Mouse (Mus musculus): Measurements from ENCODE around the gene Gpr137b. TPM values are rescaled to one million over a fixed set of nuclear protein-coding genes. Genes with fewer than 3 reads are reported as not detected.
"Not testable (repeated sequence)": the region's sequence is repeated elsewhere in the genome, so short reads cannot be mapped to it uniquely, and the experiment has no call there.

The Gpr137b gene
- polyA plus RNA-seq, 1 experiment from 2014 or later: 3.6 TPM

- H3K9ac ChIP-seq (ENCODE audit: low read depth, low read length); ATAC-seq; H3K36me3 ChIP-seq (ENCODE audit: control insufficient read depth, insufficient read depth); H3K4me3 ChIP-seq (ENCODE audit: low read depth, low read length); H3K4me2 ChIP-seq (replicated peaks; ENCODE audit: low read depth); H3K27ac ChIP-seq (ENCODE audit: low read depth, low read length); H3K4me1 ChIP-seq (replicated peaks; ENCODE audit: control insufficient read depth, insufficient read depth, low read length); H3K27me3 ChIP-seq (replicated peaks; ENCODE audit: control insufficient read depth, insufficient read depth, low read length); H3K9me3 ChIP-seq (ENCODE audit: control insufficient read depth): not testable (repeated sequence)
- 80% methylated on average over 8 of the region's 8 CpGs for WGBS
Measured at GRCm38 (mm10) chr13:13358097-13358496, 35.7 kb downstream of the Gpr137b start.

- 33% methylated on average over 4 of the region's 4 CpGs for WGBS
- H3K36me3 ChIP-seq (ENCODE audit: control insufficient read depth, insufficient read depth); H3K4me1 ChIP-seq (replicated peaks; ENCODE audit: control insufficient read depth, insufficient read depth, low read length); H3K9me3 ChIP-seq (ENCODE audit: control insufficient read depth); H3K27ac ChIP-seq (ENCODE audit: low read depth, low read length); H3K4me2 ChIP-seq (replicated peaks; ENCODE audit: low read depth); H3K27me3 ChIP-seq (replicated peaks; ENCODE audit: control insufficient read depth, insufficient read depth, low read length); H3K4me3 ChIP-seq (ENCODE audit: low read depth, low read length); H3K9ac ChIP-seq (ENCODE audit: low read depth, low read length); ATAC-seq: not testable (repeated sequence)
Measured at GRCm38 (mm10) chr13:13352113-13352512, 41.7 kb downstream of the Gpr137b start.

DNA sequence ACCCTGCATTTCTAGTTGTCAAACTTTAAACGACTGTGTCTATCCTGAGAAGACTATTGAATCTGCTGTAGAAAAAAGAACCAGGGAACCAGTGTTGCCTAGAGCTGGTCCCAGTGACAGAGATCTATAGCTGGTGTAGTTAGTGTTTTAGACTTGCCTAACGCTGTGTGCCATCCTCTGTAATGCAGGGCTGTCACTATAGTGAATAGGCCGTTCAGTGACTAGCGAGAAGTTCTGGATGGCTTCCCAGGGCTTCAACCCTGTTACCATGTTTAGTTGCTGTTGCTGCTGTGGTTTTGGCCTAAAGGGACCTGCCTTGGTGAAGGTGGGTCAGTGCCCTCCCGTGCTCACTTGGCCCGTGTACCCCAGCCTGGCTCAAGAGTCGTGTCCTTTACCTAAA lies 43.1 kb downstream of the Gpr137b start:
- not testable (repeated sequence) for H3K36me3 ChIP-seq (ENCODE audit: control insufficient read depth, insufficient read depth); H3K9me3 ChIP-seq (ENCODE audit: control insufficient read depth); H3K4me3 ChIP-seq (ENCODE audit: low read depth, low read length); H3K9ac ChIP-seq (ENCODE audit: low read depth, low read length); H3K27me3 ChIP-seq (replicated peaks; ENCODE audit: control insufficient read depth, insufficient read depth, low read length); H3K27ac ChIP-seq (ENCODE audit: low read depth, low read length); H3K4me1 ChIP-seq (replicated peaks; ENCODE audit: control insufficient read depth, insufficient read depth, low read length); ATAC-seq; H3K4me2 ChIP-seq (replicated peaks; ENCODE audit: low read depth)
- WGBS: 85% methylated on average over 7 of the region's 7 CpGs

GRCm38 (mm10) chr13:13349288-13349687 lies 44.5 kb downstream of the Gpr137b start:
- no peaks in the 10 kb centered on the region for H3K36me3 ChIP-seq (ENCODE audit: control insufficient read depth, insufficient read depth)
- TF ChIP-seq CTCF (IDR thresholded peaks at IDR 0.05; ENCODE audit: low read depth): peak; percentile 53
- no peak overlapping the region for H3K4me2 ChIP-seq (replicated peaks; ENCODE audit: low read depth)
- no peaks in the 10 kb centered on the region for H3K27me3 ChIP-seq (replicated peaks; ENCODE audit: control insufficient read depth, insufficient read depth, low read length)
- 61% methylated on average over 4 of the region's 4 CpGs for WGBS
- no peak overlapping the region for H3K27ac ChIP-seq (ENCODE audit: low read depth, low read length)
- ATAC-seq: no peak
- H3K4me1 ChIP-seq (replicated peaks; ENCODE audit: control insufficient read depth, insufficient read depth, low read length): no peaks in the 10 kb centered on the region
- H3K9ac ChIP-seq (ENCODE audit: low read depth, low read length): no peak overlapping the region
- no peaks in the 10 kb centered on the region for H3K9me3 ChIP-seq (ENCODE audit: control insufficient read depth)
- H3K4me3 ChIP-seq (ENCODE audit: low read depth, low read length): no peak overlapping the region

GRCm38 (mm10) chr13:13347634-13348412 lies 46.0 kb downstream of the Gpr137b start:
- H3K4me2 ChIP-seq (replicated peaks; ENCODE audit: low read depth); H3K4me1 ChIP-seq (replicated peaks; ENCODE audit: control insufficient read depth, insufficient read depth, low read length); H3K27me3 ChIP-seq (replicated peaks; ENCODE audit: control insufficient read depth, insufficient read depth, low read length); ATAC-seq; H3K36me3 ChIP-seq (ENCODE audit: control insufficient read depth, insufficient read depth); H3K27ac ChIP-seq (ENCODE audit: low read depth, low read length); H3K9ac ChIP-seq (ENCODE audit: low read depth, low read length); H3K9me3 ChIP-seq (ENCODE audit: control insufficient read depth); H3K4me3 ChIP-seq (ENCODE audit: low read depth, low read length): not testable (repeated sequence)
- 24% methylated on average over 12 of the region's 12 CpGs for WGBS
- 0 out of 2 replicates have a peak, but pooled peaks have one; percentile 7 for TF ChIP-seq CTCF (IDR thresholded peaks at IDR 0.05; ENCODE audit: low read depth)

DNA sequence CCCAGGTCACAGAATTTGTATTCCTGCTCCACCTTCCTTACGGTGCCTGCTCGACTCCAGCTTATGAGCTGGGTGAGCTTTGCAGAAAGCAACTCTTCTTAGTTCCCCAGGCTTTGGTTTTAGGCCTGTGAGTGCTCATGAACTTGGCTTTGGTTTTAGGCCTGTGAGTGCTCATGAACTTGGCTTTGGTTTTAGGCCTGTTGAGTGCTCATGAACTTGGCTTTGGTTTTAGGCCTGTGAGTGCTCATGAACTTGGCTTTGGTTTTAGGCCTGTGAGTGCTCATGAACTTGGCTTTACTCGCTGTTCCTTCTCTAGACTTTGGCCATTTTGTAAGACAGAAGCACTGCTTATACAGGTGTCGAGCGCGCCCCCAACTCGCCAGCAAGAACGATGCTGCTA lies 56.5 kb downstream of the Gpr137b start:
- not testable (repeated sequence) for H3K27me3 ChIP-seq (replicated peaks; ENCODE audit: control insufficient read depth, insufficient read depth, low read length); H3K4me2 ChIP-seq (replicated peaks; ENCODE audit: low read depth); ATAC-seq; H3K9ac ChIP-seq (ENCODE audit: low read depth, low read length); H3K4me3 ChIP-seq (ENCODE audit: low read depth, low read length); H3K36me3 ChIP-seq (ENCODE audit: control insufficient read depth, insufficient read depth); H3K4me1 ChIP-seq (replicated peaks; ENCODE audit: control insufficient read depth, insufficient read depth, low read length); H3K9me3 ChIP-seq (ENCODE audit: control insufficient read depth); H3K27ac ChIP-seq (ENCODE audit: low read depth, low read length)
- WGBS: 80% methylated on average over 6 of the region's 8 CpGs

DNA sequence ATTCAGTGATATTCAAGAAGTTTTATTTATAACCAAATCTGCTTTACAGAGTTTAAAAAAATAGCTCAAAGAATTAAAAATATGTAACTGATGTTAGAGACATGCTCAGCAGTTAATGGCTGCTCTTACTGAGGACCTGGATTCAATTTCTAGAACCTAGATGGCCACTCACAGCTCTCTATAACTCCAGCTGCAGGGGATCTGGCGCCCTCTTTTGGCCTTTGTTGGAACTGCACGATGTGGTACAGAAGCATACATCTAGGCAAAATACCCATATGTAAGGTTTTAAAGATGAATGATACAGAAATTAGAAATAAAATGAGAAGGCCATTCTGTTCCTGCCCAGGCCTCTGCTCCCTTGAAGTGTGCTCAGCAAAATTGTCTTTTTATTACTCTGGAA lies 64.9 kb downstream of the Gpr137b start:
- no peak overlapping the region for H3K27ac ChIP-seq (ENCODE audit: low read depth, low read length)
- H3K9me3 ChIP-seq (ENCODE audit: control insufficient read depth): no peaks in the 10 kb centered on the region
- no peaks in the 10 kb centered on the region for H3K4me1 ChIP-seq (replicated peaks; ENCODE audit: control insufficient read depth, insufficient read depth, low read length)
- no peak overlapping the region for H3K9ac ChIP-seq (ENCODE audit: low read depth, low read length)
- H3K4me3 ChIP-seq (ENCODE audit: low read depth, low read length): no peak overlapping the region
- WGBS: 4% methylated on average over 2 of the region's 2 CpGs
- no peak overlapping the region for H3K4me2 ChIP-seq (replicated peaks; ENCODE audit: low read depth)
- H3K36me3 ChIP-seq (ENCODE audit: control insufficient read depth, insufficient read depth): no peaks in the 10 kb centered on the region
- ATAC-seq: no peak
- H3K27me3 ChIP-seq (replicated peaks; ENCODE audit: control insufficient read depth, insufficient read depth, low read length): no peaks in the 10 kb centered on the region
- peak; percentile 76 for TF ChIP-seq CTCF (IDR thresholded peaks at IDR 0.05; ENCODE audit: low read depth)

Other genes starting within 250 kb of the Gpr137b start
- gene Prl2c5, start 211.3 kb downstream of the Gpr137b start, polyA plus RNA-seq (2015; fragmentation: Nextera tagmentation; extraction: Ambion mirVana): not detected in 2 replicates
- gene Nid1, start 43.5 kb upstream of the Gpr137b start, polyA plus RNA-seq (2015; fragmentation: Nextera tagmentation; extraction: Ambion mirVana): 34.8 and 36.0 TPM in 2 replicates
- 1.1 and 1.7 TPM in 2 replicates for gene Lyst, start 196.4 kb upstream of the Gpr137b start, polyA plus RNA-seq (2015; fragmentation: Nextera tagmentation; extraction: Ambion mirVana)